Mouse (Mus musculus) lung, embryonic 15.5 days (tissue): ENCODE measurements around the gene Stn1. TPM values are rescaled to one million over a fixed set of nuclear protein-coding genes. Genes with fewer than 3 reads are reported as not detected.
A peak's percentile ranks its signal among the peaks of the same experiment; 100 is the strongest.
"Not testable (repeated sequence)": the region's sequence is repeated elsewhere in the genome, so short reads cannot be mapped to it uniquely, and the experiment has no call there.

Source experiments
- ATAC-seq: fragments of 200-750 bp; cut with Nextera tagmentation; 2 replicates; pipeline ENCODE4 v1.8.0; 2017; ENCODE audit warnings: moderate number of reproducible peaks, borderline replicate concordance; ENCODE audit not compliant: low FRiP score, low TSS enrichment; ENCODE audit errors: extremely low read depth
- H3K27ac ChIP-seq: fragments of 300-500 bp; sonication (generic); 2 replicates; pipeline ENCODE4 v1.5.1; 2015; ENCODE audit warnings: moderate library complexity, mild to moderate bottlenecking, inconsistent platforms
- H3K27me3 ChIP-seq: fragments of 300-500 bp; sonication (generic); 2 replicates; pipeline ENCODE4 v1.6.1; 2015; ENCODE audit warnings: inconsistent platforms
- H3K36me3 ChIP-seq: fragments of 300-500 bp; sonication (generic); 2 replicates; pipeline ENCODE4 v1.6.1; 2015; ENCODE audit warnings: inconsistent platforms
- H3K4me1 ChIP-seq: fragments of 300-500 bp; sonication (generic); 2 replicates; pipeline ENCODE4 v1.6.1; 2015; ENCODE audit warnings: inconsistent platforms
- H3K4me2 ChIP-seq: fragments of 300-500 bp; sonication (generic); 2 replicates; pipeline ENCODE4 v1.6.1; 2015; ENCODE audit warnings: inconsistent platforms, mild to moderate bottlenecking, moderate library complexity
- H3K4me3 ChIP-seq: fragments of 300-500 bp; sonication (generic); 2 replicates; pipeline ENCODE4 v1.5.1; 2015; ENCODE audit warnings: mild to moderate bottlenecking, inconsistent platforms
- H3K9ac ChIP-seq: fragments of 300-500 bp; sonication (generic); 2 replicates; pipeline ENCODE4 v1.6.1; 2015; ENCODE audit warnings: inconsistent platforms
- H3K9me3 ChIP-seq: fragments of 300-500 bp; sonication (generic); 2 replicates; pipeline ENCODE4 v1.6.1; 2016; ENCODE audit warnings: inconsistent platforms
- WGBS: fragments of 180-500 bp; shearing (Covaris S2); methylation state at CpG from one replicate; pipeline ENCODE4 v1.1.7; 2015; 5-methylcytosine and 5-hydroxymethylcytosine counted together
- polyA plus RNA-seq: library from polyadenylated mRNA; unstranded; fragments of >200 nt; fragmentation: Nextera tagmentation; extraction: Ambion mirVana; gene quantifications from 2 replicates; pipeline ENCODE4 v1.2.1, GENCODE M21; 2015

Gene Stn1
- polyA plus RNA-seq, result 55.9 TPM in 2 replicates

GRCm38 (mm10) chr19:47537300-47537792 is at the start of gene Stn1:
Gene Stn1 (minus strand): TSS chr19:47537507.
- H3K27ac ChIP-seq, result peak within 1 kb of the TSS; percentile 94
- peak within 1 kb of the TSS; percentile 79 for H3K4me2 ChIP-seq
- H3K4me1 ChIP-seq, result peaks cover 34% of the 10 kb centered on the region
- H3K4me3 ChIP-seq, result peak within 1 kb of the TSS; percentile 58
- H3K9me3 ChIP-seq, result no peaks in the 10 kb centered on the region
- peak within 1 kb of the TSS; percentile 69 for H3K9ac ChIP-seq
- peaks cover 10% of the 10 kb centered on the region for H3K36me3 ChIP-seq
- no peaks in the 10 kb centered on the region for H3K27me3 ChIP-seq
- ATAC-seq, result peak; percentile 48
- WGBS, result 2% methylated on average over 10 of the region's 10 CpGs

DNA sequence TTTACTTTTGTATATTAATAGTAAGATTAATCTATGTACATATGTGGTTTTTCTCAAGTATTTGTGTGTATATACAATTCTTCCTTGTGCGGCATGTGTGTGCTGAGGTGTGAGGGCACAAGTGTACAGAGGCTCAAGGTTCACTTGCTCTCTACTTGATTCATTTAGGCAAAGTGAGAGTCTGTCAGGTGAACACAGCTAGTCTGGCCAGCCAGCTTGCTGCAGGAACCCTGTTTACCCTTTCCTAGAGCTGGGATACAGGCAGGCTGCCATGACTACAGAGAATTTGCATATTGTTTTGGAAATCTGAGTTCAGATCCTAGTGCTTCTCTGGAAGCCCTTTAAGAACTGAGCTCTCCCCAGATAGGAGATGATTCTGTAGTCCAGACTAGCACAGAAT is 49.7 kb upstream of the Stn1 start:
- Histone ChIP-seq H3K9ac (no peak overlapping the region), H3K27me3 (no peaks in the 10 kb centered on the region), H3K4me3 (no peak overlapping the region), H3K36me3 (no peaks in the 10 kb centered on the region), H3K9me3 (no peaks in the 10 kb centered on the region), H3K4me2 (no peak overlapping the region), H3K27ac (no peak overlapping the region), H3K4me1 (peaks cover 18% of the 10 kb centered on the region; the same call in 1 of the 2 replicates)
- 85% methylated on average over 1 of the region's 1 CpGs for WGBS
- no peak for ATAC-seq

DNA sequence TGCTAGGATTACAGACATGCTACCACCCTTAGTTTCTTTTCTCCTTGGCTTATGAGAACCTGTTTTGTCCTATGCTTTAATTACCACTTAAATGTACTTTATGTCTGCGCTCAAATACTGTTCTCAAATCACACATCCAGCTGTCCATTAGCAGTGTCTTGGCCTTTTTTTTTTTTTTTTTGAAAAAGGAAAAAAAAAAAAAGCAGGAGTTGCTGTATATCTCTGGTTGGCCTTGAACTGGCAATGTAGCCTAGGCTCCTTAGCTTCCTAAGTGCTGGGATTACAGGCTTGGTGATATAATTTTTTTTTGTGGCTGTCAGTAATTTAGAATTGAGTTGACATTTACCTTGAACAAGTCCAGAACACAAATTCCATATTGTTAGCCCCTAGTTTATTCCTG is 48.5 kb upstream of the Stn1 start:
- Histone ChIP-seq H3K27me3 (no peaks in the 10 kb centered on the region), H3K4me3 (no peak overlapping the region), H3K4me1 (peaks cover 30% of the 10 kb centered on the region; the same call in 1 of the 2 replicates), H3K27ac (no peak overlapping the region), H3K9ac (no peak overlapping the region), H3K4me2 (no peak overlapping the region), H3K9me3 (no peaks in the 10 kb centered on the region), H3K36me3 (no peaks in the 10 kb centered on the region)
- WGBS, result 90% methylated on average over 1 of the region's 1 CpGs
- no peak for ATAC-seq

DNA sequence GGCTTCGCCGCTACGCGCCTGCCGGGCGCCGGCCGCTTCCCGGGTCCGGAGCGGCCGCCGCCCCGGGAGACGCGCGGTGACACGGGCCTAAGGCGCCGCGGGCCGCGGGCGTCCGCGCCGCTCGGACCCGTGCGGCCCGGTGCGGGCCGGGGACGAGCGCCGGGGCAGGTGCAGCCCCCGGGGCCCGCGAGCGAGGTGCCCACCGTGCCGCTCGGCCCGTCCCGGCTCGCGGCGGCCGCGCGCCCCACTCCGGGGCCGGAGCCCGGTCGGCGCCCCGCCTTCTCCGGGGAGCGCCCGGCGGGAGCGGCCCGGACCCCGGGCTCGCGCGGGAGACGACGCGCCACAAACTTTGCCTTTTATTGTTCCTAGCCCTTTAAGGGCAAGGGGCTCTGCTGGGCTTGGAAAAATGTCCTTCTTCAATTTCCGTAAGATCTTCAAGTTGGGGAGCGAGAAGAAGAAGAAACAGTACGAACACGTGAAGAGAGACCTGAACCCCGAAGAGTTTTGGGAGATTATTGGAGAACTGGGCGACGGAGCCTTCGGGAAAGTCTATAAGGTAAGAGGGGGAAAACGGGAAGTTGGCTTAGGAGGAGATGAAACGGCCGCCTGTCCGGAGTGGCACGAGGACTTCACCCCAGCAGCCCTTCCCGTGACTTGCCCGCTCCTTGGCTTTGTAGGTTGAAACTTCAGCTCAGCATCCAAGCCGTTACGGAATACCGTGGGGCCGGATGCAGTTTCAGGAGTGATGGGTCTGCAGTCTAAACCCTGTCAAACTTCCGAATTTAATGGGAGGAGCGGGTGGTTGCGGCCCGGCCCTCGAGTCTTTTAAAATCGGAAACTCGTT is 42.7 kb upstream of the Stn1 start:
- Histone ChIP-seq H3K9me3 (no peaks in the 10 kb centered on the region), H3K36me3 (no peaks in the 10 kb centered on the region), H3K27ac (peak overlapping the region; percentile 97), H3K4me1 (peaks cover 28% of the 10 kb centered on the region), H3K9ac (peak overlapping the region; percentile 86), H3K27me3 (no peaks in the 10 kb centered on the region), H3K4me3 (peak overlapping the region; percentile 86), H3K4me2 (peak overlapping the region; percentile 74)
- peak; percentile 61 for ATAC-seq
- WGBS, result under 1% methylated on average over 55 of the region's 96 CpGs

DNA sequence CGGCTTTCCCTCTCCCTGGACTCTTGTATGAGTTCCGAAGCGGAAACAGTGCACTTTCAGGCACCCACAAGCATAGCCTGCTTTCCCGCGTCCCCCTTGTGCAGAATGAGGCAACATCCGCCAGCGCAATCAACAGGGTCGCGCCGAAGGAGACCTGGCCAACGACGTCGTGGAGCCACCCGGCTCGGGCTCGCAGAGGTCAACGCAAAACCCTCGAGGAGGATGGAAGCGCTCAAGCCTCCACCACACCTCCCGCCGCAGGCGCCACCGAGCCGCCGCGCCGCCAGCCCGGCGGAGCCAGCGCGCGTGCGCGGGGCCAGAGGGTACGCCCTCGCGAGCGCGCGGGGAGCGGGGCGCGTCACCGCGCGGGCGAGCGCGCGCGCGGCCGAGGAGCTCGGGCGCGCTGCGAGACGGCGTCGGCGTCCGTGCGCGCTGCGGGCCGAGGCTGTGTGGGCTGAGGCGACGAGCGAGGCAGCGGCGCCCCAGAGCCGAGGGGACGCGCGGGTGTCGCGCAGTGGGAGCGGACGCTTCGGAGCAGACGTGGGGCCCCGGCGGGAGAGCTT is 42.0 kb upstream of the Stn1 start, which contains the start of gene Slk:
Slk (plus strand) TSS at position 454 of the 563 bp plus-strand sequence.
- peak within 1 kb of the TSS; percentile 74 for H3K4me2 ChIP-seq
- H3K9ac ChIP-seq, result peak within 1 kb of the TSS; percentile 86
- WGBS, result under 1% methylated on average over 72 of the region's 83 CpGs
- H3K36me3 ChIP-seq, result no peaks in the 10 kb centered on the region
- H3K9me3 ChIP-seq, result no peaks in the 10 kb centered on the region
- no peaks in the 10 kb centered on the region for H3K27me3 ChIP-seq
- peak within 1 kb of the TSS; percentile 97 for H3K27ac ChIP-seq
- peak; percentile 91 for ATAC-seq
- peaks cover 28% of the 10 kb centered on the region for H3K4me1 ChIP-seq
- peak within 1 kb of the TSS; percentile 86 for H3K4me3 ChIP-seq

GRCm38 (mm10) chr19:47578581-47579224 is 41.4 kb upstream of the Stn1 start:
- no peaks in the 10 kb centered on the region for H3K27me3 ChIP-seq
- H3K36me3 ChIP-seq, result no peaks in the 10 kb centered on the region
- peak overlapping the region; percentile 74 for H3K4me2 ChIP-seq
- H3K27ac ChIP-seq, result peak overlapping the region; percentile 97
- no peak for ATAC-seq
- H3K9me3 ChIP-seq, result no peaks in the 10 kb centered on the region
- peak overlapping the region; percentile 86 for H3K9ac ChIP-seq
- peaks cover 28% of the 10 kb centered on the region for H3K4me1 ChIP-seq
- 18% methylated on average over 13 of the region's 13 CpGs for WGBS
- H3K4me3 ChIP-seq, result peak overlapping the region; percentile 86

DNA sequence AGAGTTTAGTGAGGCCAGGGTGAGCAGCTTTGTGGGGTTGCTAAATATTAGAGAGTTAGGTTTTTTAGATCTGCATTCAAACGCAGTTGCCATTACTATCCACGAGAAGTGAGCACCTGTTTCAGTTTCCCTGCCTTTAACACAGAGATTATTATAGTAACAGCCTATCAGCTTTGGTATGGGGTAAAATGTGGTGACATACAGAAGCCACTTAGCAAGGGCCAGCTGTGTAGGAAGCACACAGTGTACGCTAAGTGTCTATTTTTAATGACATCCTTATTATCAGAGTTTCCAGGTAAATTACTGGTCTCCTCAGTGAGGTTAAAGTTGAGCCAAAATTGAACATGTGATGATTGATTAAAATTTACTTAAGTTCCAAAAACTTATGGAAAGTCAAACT is 36.4 kb upstream of the Stn1 start:
- no peaks in the 10 kb centered on the region for H3K9me3 ChIP-seq
- no peak overlapping the region for H3K27ac ChIP-seq
- H3K4me3 ChIP-seq, result no peak overlapping the region
- H3K4me2 ChIP-seq, result no peak overlapping the region
- 72% methylated on average over 3 of the region's 3 CpGs for WGBS
- no peaks in the 10 kb centered on the region for H3K36me3 ChIP-seq
- no peak for ATAC-seq
- H3K27me3 ChIP-seq, result no peaks in the 10 kb centered on the region
- peaks cover 5% of the 10 kb centered on the region for H3K4me1 ChIP-seq
- no peak overlapping the region for H3K9ac ChIP-seq

DNA sequence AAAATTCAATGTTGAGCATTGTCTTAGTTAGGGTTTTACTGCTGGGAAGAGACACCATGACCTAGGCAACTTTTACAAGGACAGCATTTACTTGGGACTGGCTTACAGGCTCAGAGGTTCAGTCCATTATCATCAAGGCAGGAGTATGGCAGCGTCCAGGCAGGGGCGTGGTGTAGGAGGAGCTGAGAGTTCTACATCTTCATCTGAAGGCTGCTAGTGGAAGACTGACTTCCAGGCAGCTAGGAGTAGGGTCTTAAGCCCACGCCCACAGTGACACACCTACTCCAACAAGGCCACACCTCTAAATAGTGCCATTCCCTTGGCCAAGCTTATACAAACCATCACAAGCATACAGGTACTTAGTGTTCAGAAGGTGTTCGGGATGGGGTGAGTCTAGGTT is 34.7 kb upstream of the Stn1 start:
- 59% methylated on average over 4 of the region's 4 CpGs for WGBS

DNA sequence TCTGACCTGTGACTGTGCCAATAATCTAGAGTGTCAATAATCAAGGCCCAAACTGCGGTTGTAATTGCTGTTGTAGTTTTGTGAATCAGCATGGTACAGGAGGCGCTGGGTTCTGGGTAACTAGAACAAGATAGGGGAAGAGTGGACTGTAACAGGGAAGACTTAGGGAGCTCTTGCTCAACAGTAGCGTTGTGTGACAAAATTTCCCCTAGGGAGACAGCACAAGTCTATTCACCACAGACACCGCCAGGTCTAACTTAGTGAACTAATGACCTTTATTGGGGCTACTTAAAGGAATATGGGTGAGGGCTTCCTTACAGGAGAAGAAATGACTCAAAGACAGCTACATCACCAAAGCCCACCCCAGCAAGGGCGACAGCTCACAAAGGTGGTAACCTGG is 32.7 kb upstream of the Stn1 start:
- Histone ChIP-seq H3K27ac (no peak overlapping the region), H3K27me3 (no peaks in the 10 kb centered on the region), H3K9me3 (no peaks in the 10 kb centered on the region), H3K9ac (no peak overlapping the region), H3K36me3 (no peaks in the 10 kb centered on the region), H3K4me2 (no peak overlapping the region), H3K4me3 (no peak overlapping the region), H3K4me1 (no peaks in the 10 kb centered on the region)
- no peak for ATAC-seq
- 88% methylated on average over 5 of the region's 5 CpGs for WGBS

More for the DNA sequence above, 34.7 kb upstream of the Stn1 start:
- not testable (repeated sequence) for H3K27me3 ChIP-seq, H3K4me3 ChIP-seq, H3K9me3 ChIP-seq, ATAC-seq, H3K27ac ChIP-seq, H3K4me1 ChIP-seq, H3K9ac ChIP-seq, H3K4me2 ChIP-seq, H3K36me3 ChIP-seq

GRCm38 (mm10) chr19:47565994-47566393 is 28.7 kb upstream of the Stn1 start:
- 69% methylated on average over 8 of the region's 8 CpGs for WGBS
- H3K4me3 ChIP-seq, result no peak overlapping the region

DNA sequence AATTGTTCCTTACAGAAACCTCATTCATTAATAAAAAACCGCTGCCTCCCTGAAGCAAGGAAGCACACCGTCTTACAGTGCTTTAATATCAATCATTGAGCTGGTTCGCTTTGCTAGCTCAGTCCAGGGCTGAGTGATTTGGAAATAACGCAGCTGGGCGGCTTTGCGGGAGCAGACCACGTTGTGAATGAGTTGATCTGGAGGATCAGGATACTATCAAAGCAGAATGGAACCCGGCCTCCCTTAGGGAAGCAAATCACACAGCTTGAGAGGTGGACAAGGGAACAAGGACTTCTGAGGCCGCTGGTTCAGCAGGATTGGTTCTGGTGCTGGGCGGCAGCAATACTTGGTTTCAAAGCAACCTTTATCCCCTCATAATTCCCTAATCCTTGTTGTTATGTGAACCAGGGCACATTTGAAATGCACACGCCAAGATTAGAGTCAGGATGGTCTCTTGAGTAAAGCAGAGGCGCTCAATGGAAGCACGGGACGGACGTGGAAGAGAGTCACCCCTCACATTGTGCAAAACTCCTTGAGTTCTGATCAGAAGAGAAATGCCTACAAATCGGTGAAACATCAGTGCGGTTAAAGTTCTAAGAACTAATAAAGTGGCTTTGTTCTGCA is 27.8 kb upstream of the Stn1 start:
- Histone ChIP-seq H3K27ac (no peak overlapping the region), H3K27me3 (no peaks in the 10 kb centered on the region), H3K9ac (no peak overlapping the region), H3K4me3 (no peak overlapping the region), H3K9me3 (no peaks in the 10 kb centered on the region), H3K4me2 (no peak overlapping the region), H3K4me1 (peaks cover 9% of the 10 kb centered on the region), H3K36me3 (no peaks in the 10 kb centered on the region)
- 54% methylated on average over 17 of the region's 17 CpGs for WGBS
- ATAC-seq, result no peak

More at GRCm38 (mm10) chr19:47565994-47566393, 28.7 kb upstream of the Stn1 start:
- no peak overlapping the region for H3K27ac ChIP-seq
- no peak overlapping the region for H3K9ac ChIP-seq
- no peaks in the 10 kb centered on the region for H3K27me3 ChIP-seq
- H3K9me3 ChIP-seq, result no peaks in the 10 kb centered on the region
- H3K4me1 ChIP-seq, result peaks cover 6% of the 10 kb centered on the region
- ATAC-seq, result no peak
- no peaks in the 10 kb centered on the region for H3K36me3 ChIP-seq
- no peak overlapping the region for H3K4me2 ChIP-seq
